20 mouse cellular contexts compared by ENCODE assay signal in the genomic region with DNA sequence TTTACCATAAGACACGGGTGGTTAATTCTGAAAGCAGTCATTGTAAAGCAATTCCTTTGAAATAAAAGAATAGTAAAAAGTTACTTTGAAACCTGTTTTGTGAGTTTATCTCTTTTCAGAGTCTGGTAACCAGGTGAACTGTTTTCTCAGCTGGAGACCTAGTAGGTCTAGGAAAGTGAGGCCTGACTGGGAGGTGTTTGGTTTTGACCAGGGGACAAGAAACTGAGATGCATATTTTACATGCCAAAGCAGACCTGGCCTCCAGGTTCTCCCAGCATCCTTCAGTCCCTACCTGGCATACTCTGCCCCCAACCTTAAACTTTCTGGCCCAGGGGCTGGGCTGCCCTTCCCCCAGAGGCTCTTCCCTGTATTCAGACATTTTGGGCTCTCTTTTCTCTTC.
"Had no signal": no experiment of that assay in that cellular context is flagged by ENCODE, and none has a peak within 500 bp of the region (broad histone marks: within the 10 kb centered on the region; RNA-seq: fewer than 3 reads in every experiment).

No protein-coding gene starts in this region.

- H3K36me3 ChIP-seq: liver, embryonic 13.5 days; liver, embryonic 15.5 days; midbrain, embryonic 13.5 days; midbrain, embryonic 15.5 days; neural tube, embryonic 13.5 days; neural tube, embryonic 15.5 days had no signal

- H3K27me3 ChIP-seq: liver, embryonic 13.5 days; liver, embryonic 15.5 days; megakaryocyte, embryonic 14.5 days; midbrain, embryonic 13.5 days; midbrain, embryonic 15.5 days; neural tube, embryonic 13.5 days; neural tube, embryonic 15.5 days had no signal

- ATAC-seq: liver, postnatal 0 days; lung, postnatal 0 days; midbrain, embryonic 13.5 days; midbrain, embryonic 15.5 days had no signal

- H3K4me3 ChIP-seq: liver, embryonic 13.5 days; liver, embryonic 15.5 days; megakaryocyte, embryonic 14.5 days; midbrain, embryonic 13.5 days; midbrain, embryonic 15.5 days; neural tube, embryonic 13.5 days; neural tube, embryonic 15.5 days had no signal

- H3K4me2 ChIP-seq: liver, embryonic 13.5 days; liver, embryonic 15.5 days; midbrain, embryonic 11.5 days; midbrain, embryonic 13.5 days; midbrain, embryonic 15.5 days; neural tube, embryonic 13.5 days; neural tube, embryonic 15.5 days had no signal

- DNase-seq: liver, embryonic 13.5 days; liver, postnatal 0 days; lung, postnatal 36 days; retina, postnatal 1 day; right cerebral cortex, adult 18-20 months; right cerebral cortex, postnatal 25 days; right cerebral cortex, postnatal 4 days; spleen, adult 18-20 months; thymus, adult 18-20 months; thymus, postnatal 14 days; thymus, postnatal 36 days had no signal

- H3K9me3 ChIP-seq: liver, embryonic 13.5 days; liver, embryonic 15.5 days; midbrain, embryonic 13.5 days; midbrain, embryonic 15.5 days; neural tube, embryonic 13.5 days; neural tube, embryonic 15.5 days had no signal

- H3K27ac ChIP-seq: liver, embryonic 13.5 days; liver, embryonic 15.5 days; macrophage; midbrain, embryonic 13.5 days; midbrain, embryonic 15.5 days; neural tube, embryonic 13.5 days; neural tube, embryonic 15.5 days had no signal

- H3K9ac ChIP-seq: liver, embryonic 13.5 days; liver, embryonic 15.5 days; liver, postnatal 0 days; midbrain, embryonic 13.5 days; midbrain, embryonic 15.5 days; neural tube, embryonic 13.5 days; neural tube, embryonic 15.5 days had no signal

- H3K4me1 ChIP-seq: liver, embryonic 13.5 days; liver, embryonic 15.5 days; megakaryocyte, embryonic 14.5 days; midbrain, embryonic 13.5 days; midbrain, embryonic 15.5 days; neural tube, embryonic 13.5 days; neural tube, embryonic 15.5 days had no signal
